Mouse (Mus musculus): Measurements from ENCODE around the gene Fam189b.

The Fam189b gene

DNA sequence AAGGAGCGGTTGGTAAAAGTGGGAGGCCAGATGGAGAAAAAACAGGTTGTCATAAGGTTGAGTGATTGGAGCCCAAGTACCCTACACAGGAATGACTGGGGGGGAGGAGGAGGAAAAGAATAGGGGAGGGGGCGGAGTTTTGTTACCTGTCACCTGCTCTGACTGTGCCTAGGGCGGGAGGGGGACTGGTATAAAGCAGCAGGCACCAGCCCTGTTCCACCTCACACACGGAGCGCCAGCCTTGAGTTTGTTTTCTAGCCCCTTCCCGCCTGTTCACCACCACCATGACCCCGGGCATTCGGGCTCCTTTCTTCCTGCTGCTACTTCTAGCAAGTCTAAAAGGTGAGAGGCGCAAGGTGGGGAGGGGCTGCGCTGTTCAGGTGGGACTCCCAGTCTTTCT, 45.9 kb downstream of the Fam189b start, which contains the start of gene Muc1:
Gene Muc1, plus strand, starts transcription at position 222 of the 400 bp plus-strand sequence.
- no peak for DNase-seq (ENCODE audit: low spot score in 2 of 2)

DNA sequence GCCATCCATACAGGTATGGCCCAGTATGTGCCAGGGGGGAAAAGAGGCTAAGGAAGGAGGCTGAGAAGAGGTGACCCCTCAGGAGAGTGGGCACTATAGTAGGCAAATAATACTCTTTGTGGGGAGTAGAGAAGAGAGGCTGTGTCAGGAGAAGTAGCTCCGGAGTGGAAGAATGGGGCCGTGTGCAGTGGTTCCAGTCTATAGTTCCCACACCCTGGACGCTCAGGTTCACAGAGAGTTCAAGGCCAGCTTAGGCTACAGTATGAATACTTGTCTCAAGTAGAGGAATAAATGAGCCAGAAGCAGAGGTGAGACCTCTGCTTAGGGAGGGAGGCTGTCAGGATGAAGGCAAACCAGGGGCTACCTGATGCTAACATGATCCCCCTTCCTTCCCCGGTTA, 46.3 kb downstream of the Fam189b start:
- no peak for DNase-seq (ENCODE audit: low spot score in 2 of 2)

DNA sequence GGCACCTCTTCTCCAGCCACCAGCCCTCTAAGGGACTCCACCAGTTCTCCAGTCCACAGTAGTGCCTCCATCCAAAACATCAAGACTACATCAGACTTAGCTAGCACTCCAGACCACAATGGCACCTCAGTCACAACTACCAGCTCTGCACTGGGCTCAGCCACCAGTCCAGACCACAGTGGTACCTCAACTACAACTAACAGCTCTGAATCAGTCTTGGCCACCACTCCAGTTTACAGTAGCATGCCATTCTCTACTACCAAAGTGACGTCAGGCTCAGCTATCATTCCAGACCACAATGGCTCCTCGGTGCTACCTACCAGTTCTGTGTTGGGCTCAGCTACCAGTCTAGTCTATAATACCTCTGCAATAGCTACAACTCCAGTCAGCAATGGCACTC, 47.6 kb downstream of the Fam189b start:
- DNase-seq (ENCODE audit: low spot score in 2 of 2): no peak

DNA sequence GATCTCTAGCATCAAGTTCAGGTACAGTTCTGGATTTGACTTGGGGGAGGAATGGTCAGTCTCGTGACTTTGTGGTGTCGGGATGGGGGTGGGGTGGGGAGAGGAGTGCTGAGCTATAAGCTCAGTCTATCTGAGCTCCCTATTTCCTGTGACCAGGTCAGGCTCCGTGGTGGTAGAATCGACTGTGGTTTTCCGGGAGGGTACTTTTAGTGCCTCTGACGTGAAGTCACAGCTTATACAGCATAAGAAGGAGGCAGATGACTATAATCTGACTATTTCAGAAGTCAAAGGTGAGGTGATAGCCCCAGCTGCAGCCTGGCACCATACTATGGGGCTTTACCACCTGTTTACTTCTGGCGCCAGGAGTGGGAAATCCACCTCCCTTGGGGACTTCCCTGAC, 48.4 kb downstream of the Fam189b start:
- no peak for DNase-seq (ENCODE audit: low spot score in 2 of 2)

DNA sequence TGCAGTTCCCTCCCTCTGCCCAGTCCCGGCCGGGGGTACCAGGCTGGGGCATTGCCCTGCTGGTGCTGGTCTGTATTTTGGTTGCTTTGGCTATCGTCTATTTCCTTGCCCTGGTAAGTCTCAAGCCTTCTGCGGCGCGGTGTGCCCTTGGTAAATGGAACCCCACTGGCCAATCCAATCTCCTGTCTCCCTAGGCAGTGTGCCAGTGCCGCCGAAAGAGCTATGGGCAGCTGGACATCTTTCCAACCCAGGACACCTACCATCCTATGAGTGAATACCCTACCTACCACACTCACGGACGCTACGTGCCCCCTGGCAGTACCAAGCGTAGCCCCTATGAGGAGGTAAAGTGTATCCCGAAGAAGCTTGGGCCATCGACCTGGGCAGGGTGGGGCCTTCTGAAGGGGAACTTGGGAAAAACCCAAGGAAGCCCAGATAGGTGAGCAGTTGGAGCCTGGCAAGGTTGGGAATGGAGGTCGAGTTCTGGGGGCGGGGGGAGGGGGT, 48.9 kb downstream of the Fam189b start:
- no peak for DNase-seq (ENCODE audit: low spot score in 2 of 2)

DNA sequence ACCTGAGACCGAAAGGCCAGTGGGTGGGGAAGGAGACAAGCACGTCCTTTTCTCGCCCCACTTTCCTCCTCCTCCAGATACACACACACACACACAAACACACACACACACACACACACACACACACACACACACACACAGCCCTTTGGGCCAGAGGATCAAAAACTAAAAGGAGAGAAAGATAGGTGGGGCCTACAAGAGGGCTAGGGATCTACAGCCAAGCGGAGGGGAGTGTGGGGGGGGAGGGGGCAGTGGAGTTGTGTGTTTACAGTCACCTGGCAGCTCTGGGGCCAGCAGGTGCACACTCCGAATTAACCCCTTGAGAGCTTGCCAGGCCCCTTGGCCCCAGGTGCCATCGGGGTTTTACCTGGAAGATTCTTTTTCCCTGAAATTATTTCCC, 49.7 kb downstream of the Fam189b start:
- no peak for DNase-seq (ENCODE audit: low spot score in 2 of 2)

DNA sequence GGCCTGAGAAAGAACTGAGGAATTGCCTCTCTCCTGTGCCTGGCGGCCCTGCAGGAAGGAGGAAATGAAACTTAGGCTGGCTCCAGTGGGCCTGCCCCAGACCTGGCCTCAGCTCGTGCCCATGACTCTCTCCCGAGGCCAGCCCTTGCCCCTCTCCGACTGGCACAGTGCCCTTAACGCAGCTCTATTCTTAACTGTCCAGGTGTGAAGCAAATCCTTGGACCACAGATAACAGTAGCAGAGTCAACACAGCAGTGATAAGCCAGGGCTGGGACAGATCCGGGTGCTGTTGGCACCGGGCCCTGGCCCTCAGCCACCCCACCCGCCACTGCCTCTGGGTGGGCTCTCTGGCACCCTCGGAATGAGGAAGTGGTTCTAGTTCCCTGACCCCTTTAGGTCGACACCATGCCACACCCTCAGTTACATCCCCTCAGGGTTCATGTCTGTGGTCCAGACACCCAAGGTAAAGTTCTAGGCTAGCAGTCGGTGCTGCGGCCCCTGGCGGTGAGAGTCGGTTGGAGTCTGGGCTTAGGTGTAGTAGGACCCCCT, 50.7 kb downstream of the Fam189b start:
- DNase-seq (ENCODE audit: low spot score in 2 of 2): peak; percentile 68

DNA sequence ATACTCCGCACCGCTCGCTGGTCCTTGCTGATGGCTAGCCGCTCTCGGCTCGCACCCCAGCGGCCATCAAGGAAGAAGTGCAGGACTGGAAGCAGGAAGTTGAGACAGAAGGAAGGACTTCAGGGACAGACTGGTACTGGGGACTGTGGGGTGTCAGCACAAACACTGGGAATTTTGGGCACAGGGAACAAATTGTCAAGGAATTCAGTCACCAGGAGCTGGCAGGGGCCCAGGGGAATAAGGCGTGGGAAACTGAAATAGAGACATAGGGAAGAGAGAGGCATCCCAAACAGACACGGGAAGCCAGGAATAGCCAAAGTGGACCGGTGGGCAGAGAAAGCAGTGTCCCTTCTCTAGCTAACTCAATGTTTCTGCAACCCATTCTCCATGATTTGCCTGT, 53.6 kb downstream of the Fam189b start:
- no peak for DNase-seq (ENCODE audit: low spot score in 2 of 2)

DNA sequence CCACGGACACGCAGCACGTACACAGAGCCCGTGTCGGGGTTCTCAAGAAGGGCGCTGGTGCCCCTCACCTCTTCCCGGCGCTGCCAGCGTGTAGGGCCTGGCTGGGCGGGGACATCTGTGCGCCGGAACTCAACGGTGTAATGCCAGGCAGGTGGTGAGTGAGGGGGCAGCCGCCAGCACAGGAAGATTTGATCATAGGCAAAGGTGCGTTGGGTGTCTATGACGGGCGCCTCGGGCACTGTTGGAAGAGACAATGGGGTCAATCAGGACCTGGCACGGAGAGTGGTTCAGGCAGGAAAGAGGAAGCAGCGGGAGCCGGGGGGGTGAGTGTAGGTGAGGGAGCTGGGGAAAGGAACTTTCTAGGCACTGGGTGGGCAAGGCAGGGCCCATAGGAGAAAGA, 54.7 kb downstream of the Fam189b start:
- DNase-seq (ENCODE audit: low spot score in 2 of 2): no peak

DNA sequence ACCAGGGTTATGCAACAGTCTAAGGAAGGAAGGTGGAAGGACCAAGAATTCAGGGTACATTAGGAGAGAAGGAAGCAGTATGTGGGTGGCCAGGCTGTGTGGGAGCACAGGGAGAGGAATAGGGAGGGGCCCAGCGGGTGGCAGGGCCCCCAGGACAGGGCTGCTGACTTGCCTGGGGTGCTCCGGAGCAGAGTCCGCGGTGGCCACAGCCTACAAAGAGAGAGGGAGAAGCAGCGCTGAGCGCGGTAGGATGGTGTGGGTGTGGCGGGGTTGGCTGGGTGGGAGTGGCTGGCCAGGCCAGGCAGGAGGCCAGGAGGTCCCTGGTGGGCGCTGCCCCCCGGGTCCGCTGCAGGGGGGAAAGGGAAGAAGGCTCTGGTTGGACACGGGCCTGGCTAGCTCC, 55.6 kb downstream of the Fam189b start:
- no peak for DNase-seq (ENCODE audit: low spot score in 2 of 2)

All from spleen, postnatal 36 days (tissue).